ENCODE assay signal across 8 mouse cellular contexts in the genomic region with DNA sequence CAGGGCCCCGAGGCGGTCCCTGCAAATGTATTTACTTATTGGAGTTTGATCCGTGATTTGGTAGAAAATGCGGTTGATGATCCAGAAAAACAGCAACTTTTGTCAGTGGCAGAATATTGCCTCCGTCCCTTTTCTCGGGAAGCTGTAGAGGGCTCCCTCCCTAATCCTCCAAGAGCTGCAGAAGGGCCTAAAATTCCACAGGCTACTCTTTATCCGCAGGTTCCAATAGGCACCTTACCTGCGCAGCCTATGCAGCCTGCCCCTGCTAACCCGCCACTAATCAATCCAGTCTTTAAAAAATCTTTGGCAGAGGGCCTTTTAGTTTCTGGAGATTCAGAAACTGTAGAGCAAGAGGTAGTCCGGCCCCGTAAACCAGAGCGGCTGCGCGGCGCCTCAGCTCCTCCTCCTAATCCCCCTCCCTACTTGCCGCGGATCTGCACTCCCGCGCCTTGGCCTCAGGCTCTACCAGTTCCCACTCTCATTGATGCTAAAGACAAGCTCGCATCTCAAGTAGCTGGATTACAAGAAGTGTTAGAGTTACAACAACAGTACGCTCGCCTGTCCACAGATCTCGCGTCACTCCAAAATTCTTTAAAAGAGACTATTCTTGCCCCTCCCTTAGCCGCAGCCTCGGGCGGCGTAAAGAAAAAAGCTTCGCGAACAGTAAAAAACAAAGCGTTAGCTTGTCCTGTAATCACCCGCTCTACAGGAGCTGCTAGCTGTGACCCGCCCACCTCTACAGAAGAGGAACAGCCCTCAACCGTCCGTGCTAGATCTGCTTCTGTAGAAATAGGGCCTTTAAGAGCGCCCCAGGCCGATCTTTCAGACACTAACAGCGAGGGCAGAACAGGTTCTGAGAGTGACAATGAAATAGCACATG. TPM values are rescaled to one million over a fixed set of nuclear protein-coding genes. Genes with fewer than 3 reads are reported as not detected.
DNase-seq lines count a peak whose midpoint lies in the region; ATAC-seq and TF ChIP-seq lines count a peak whose summit lies in the region.

No protein-coding gene starts in this region.

- H3K27ac ChIP-seq in heart, embryonic 13.5 days (replicated peaks): peak overlapping the region; percentile 51
- peak overlapping the region; percentile 83 for H3K27ac ChIP-seq in kidney, embryonic 16.5 days (ENCODE audit: low read length)
- peak overlapping the region; percentile 27 for H3K27ac ChIP-seq in liver, embryonic 14.5 days
- H3K27ac ChIP-seq in stomach, embryonic 15.5 days: peak overlapping the region; percentile 87

- peak overlapping the region; percentile 80 for H3K9ac ChIP-seq in heart, embryonic 13.5 days
- peak overlapping the region; percentile 73 for H3K9ac ChIP-seq in kidney, embryonic 16.5 days (replicated peaks; ENCODE audit: low read length)
- H3K9ac ChIP-seq in liver, embryonic 14.5 days (replicated peaks): peak overlapping the region; percentile 53
- peak overlapping the region; percentile 38; the same call in 1 of the 2 replicates for H3K9ac ChIP-seq in stomach, embryonic 15.5 days

- peaks cover 14% of the 10 kb centered on the region for H3K4me1 ChIP-seq in heart, embryonic 13.5 days
- H3K4me1 ChIP-seq in kidney, embryonic 16.5 days (ENCODE audit: insufficient read depth, low read length): 0 out of 2 replicates have a peak, but pooled peaks cover 2% of the 10 kb centered on the region
- no peaks in the 10 kb centered on the region; a peak in 1 of 4 replicates for H3K4me1 ChIP-seq in liver, embryonic 14.5 days (replicated peaks; ENCODE audit: control insufficient read depth in 2 of 2, insufficient read depth in 2 of 2, low read length in 1 of 2)
- H3K4me1 ChIP-seq in stomach, embryonic 15.5 days: no peaks in the 10 kb centered on the region

- H3K9me3 ChIP-seq in heart, embryonic 13.5 days: no peaks in the 10 kb centered on the region
- H3K9me3 ChIP-seq in kidney, embryonic 16.5 days (ENCODE audit: low read length): no peaks in the 10 kb centered on the region
- no peaks in the 10 kb centered on the region for H3K9me3 ChIP-seq in liver, embryonic 14.5 days (ENCODE audit: control insufficient read depth, low read length)
- H3K9me3 ChIP-seq in stomach, embryonic 15.5 days: no peaks in the 10 kb centered on the region

- H3K27me3 ChIP-seq in heart, embryonic 13.5 days (replicated peaks): peaks cover 30% of the 10 kb centered on the region
- H3K27me3 ChIP-seq in kidney, embryonic 16.5 days (ENCODE audit: insufficient read depth, low read length): no peaks in the 10 kb centered on the region
- peaks cover 10% of the 10 kb centered on the region for H3K27me3 ChIP-seq in liver, embryonic 14.5 days (ENCODE audit: control insufficient read depth, insufficient read depth, low read length)
- no peaks in the 10 kb centered on the region for H3K27me3 ChIP-seq in stomach, embryonic 15.5 days (replicated peaks)

- no peak for TF ChIP-seq EP300 in liver, embryonic 14.5 days (IDR thresholded peaks at IDR 0.05; ENCODE audit: low read depth)

- under 1% methylated on average over 38 of the region's 38 CpGs for WGBS in heart, embryonic 13.5 days
- under 1% methylated on average over 38 of the region's 38 CpGs for WGBS in kidney, embryonic 16.5 days
- under 1% methylated on average over 38 of the region's 38 CpGs for WGBS in liver, embryonic 14.5 days (ENCODE audit: insufficient replicate concordance)
- under 1% methylated on average over 38 of the region's 38 CpGs for WGBS in stomach, embryonic 15.5 days

- H3K36me3 ChIP-seq in heart, embryonic 13.5 days: no peaks in the 10 kb centered on the region
- no peaks in the 10 kb centered on the region for H3K36me3 ChIP-seq in kidney, embryonic 16.5 days (ENCODE audit: insufficient read depth, low read length)
- H3K36me3 ChIP-seq in liver, embryonic 14.5 days (replicated peaks; ENCODE audit: control insufficient read depth, insufficient read depth, low read depth): no peaks in the 10 kb centered on the region
- H3K36me3 ChIP-seq in stomach, embryonic 15.5 days: no peaks in the 10 kb centered on the region

- DNase-seq in B cell, adult 2 months: peak; percentile 68 to 73
- peak; percentile 62 for DNase-seq in brain, embryonic 18.5 days (ENCODE audit: low read depth, low spot score)
- DNase-seq in liver, embryonic 14.5 days (ENCODE audit: low read depth in 3 of 3, low spot score in 3 of 3): peak in 1 of 3 experiments; percentile 57
- peak; percentile 56 to 61 for DNase-seq in natural killer cell, adult 2 months (ENCODE audit: low spot score in 2 of 2)

- peak overlapping the region; percentile 58 for H3K4me3 ChIP-seq in heart, embryonic 13.5 days
- H3K4me3 ChIP-seq in kidney, embryonic 16.5 days (ENCODE audit: low read length): peak overlapping the region; percentile 58
- H3K4me3 ChIP-seq in liver, embryonic 14.5 days (ENCODE audit: insufficient read depth in 1 of 2, low read depth in 2 of 2, low read length in 2 of 2): peak overlapping the region; percentile 59 to 65
- peak overlapping the region; percentile 46 for H3K4me3 ChIP-seq in stomach, embryonic 15.5 days (replicated peaks)

- H3K4me2 ChIP-seq in heart, embryonic 13.5 days: peak overlapping the region; percentile 84
- peak overlapping the region; percentile 97 for H3K4me2 ChIP-seq in kidney, embryonic 16.5 days (replicated peaks; ENCODE audit: low read depth, low read length)
- peak overlapping the region; percentile 95 for H3K4me2 ChIP-seq in liver, embryonic 14.5 days (ENCODE audit: low read depth)
- H3K4me2 ChIP-seq in stomach, embryonic 15.5 days: peak overlapping the region; percentile 93

- TF ChIP-seq CTCF in liver, embryonic 14.5 days (IDR thresholded peaks at IDR 0.05; ENCODE audit: low read depth): 0 out of 2 replicates have a peak, but pooled peaks have one; percentile 2

- peak; percentile 89 for ATAC-seq in erythroid progenitor cell, adult 5-6 weeks (replicated peaks; ENCODE audit: low FRiP score, poor library complexity, severe bottlenecking)
- peak; percentile 74 for ATAC-seq in heart, embryonic 13.5 days (ENCODE audit: extremely low read depth, insufficient number of reproducible peaks, low FRiP score, low TSS enrichment)
- ATAC-seq in kidney, embryonic 16.5 days (ENCODE audit: low FRiP score, low TSS enrichment): peak; percentile 96
- ATAC-seq in liver, embryonic 14.5 days (ENCODE audit: insufficient read depth): peak; percentile 91
- peak; percentile 86 for ATAC-seq in stomach, embryonic 15.5 days (ENCODE audit: insufficient read depth, low FRiP score, low read depth)

RNA-seq across cellular contexts. Expression of a gene that starts 0.9 kb away (rescaled TPM):
- not detected in 2 replicates for total RNA-seq in erythroid progenitor cell, adult 5-6 weeks (2015; ENCODE audit: low replicate concordance)
- not detected in 2 replicates for total RNA-seq in erythroid progenitor cell, adult 5-6 weeks (2017; ENCODE audit: low replicate concordance)
- polyA plus RNA-seq in heart, embryonic 13.5 days (2015; fragmentation: Nextera tagmentation; extraction: Ambion mirVana): 0.37 and 0.53 TPM in 2 replicates
- 1.9 and 2.1 TPM in 2 replicates for polyA plus RNA-seq in kidney, embryonic 16.5 days (2015; fragmentation: Nextera tagmentation; extraction: Ambion mirVana)
- polyA plus RNA-seq in liver, embryonic 14.5 days (2012; rRNA removed): 0.14 and 0.16 TPM in 2 replicates
- polyA plus RNA-seq in liver, embryonic 14.5 days (2014; fragmentation: Nextera tagmentation; extraction: Ambion mirVana): 0.36 and 0.49 TPM in 2 replicates
- 2.6 and 3.1 TPM in 2 replicates for polyA plus RNA-seq in stomach, embryonic 15.5 days (2015; fragmentation: Nextera tagmentation; extraction: Ambion mirVana)

RNA-seq across cellular contexts. Expression of a gene that starts 55.3 kb away (rescaled TPM):
- total RNA-seq in erythroid progenitor cell, adult 5-6 weeks (2015; ENCODE audit: low replicate concordance): 17.6 and 21.6 TPM in 2 replicates
- 8.7 and 16.0 TPM in 2 replicates for total RNA-seq in erythroid progenitor cell, adult 5-6 weeks (2017; ENCODE audit: low replicate concordance)
- polyA plus RNA-seq in heart, embryonic 13.5 days (2015; fragmentation: Nextera tagmentation; extraction: Ambion mirVana): 47.5 and 49.4 TPM in 2 replicates
- 79.2 and 82.7 TPM in 2 replicates for polyA plus RNA-seq in kidney, embryonic 16.5 days (2015; fragmentation: Nextera tagmentation; extraction: Ambion mirVana)
- polyA plus RNA-seq in liver, embryonic 14.5 days (2012; rRNA removed): 88.4 and 89.4 TPM in 2 replicates
- 61.3 and 65.7 TPM in 2 replicates for polyA plus RNA-seq in liver, embryonic 14.5 days (2014; fragmentation: Nextera tagmentation; extraction: Ambion mirVana)
- 63.5 and 72.9 TPM in 2 replicates for polyA plus RNA-seq in stomach, embryonic 15.5 days (2015; fragmentation: Nextera tagmentation; extraction: Ambion mirVana)

Comparison
In these comparisons a context has a peak if more than half of its experiments do, and no peak if none do; other contexts are left out.
1. H3K27ac ChIP-seq: peak in every context shown above with its lines; median percentile 87 in stomach, embryonic 15.5 days; 83 in kidney, embryonic 16.5 days; 51 in heart, embryonic 13.5 days; 27 in liver, embryonic 14.5 days.